Mouse (Mus musculus) limb, embryonic 15.5 days (tissue): ENCODE measurements around the gene Kif27. TPM values are rescaled to one million over a fixed set of nuclear protein-coding genes. Genes with fewer than 3 reads are reported as not detected.
"Not testable (repeated sequence)": the region's sequence is repeated elsewhere in the genome, so short reads cannot be mapped to it uniquely, and the experiment has no call there.

Source experiments
- ATAC-seq: fragments of 200-750 bp; cut with Nextera tagmentation; 2 replicates; pipeline ENCODE4 v1.8.0; 2017; ENCODE audit warnings: low read depth, moderate TSS enrichment; ENCODE audit not compliant: insufficient number of reproducible peaks, low FRiP score, low TSS enrichment
- H3K27ac ChIP-seq: fragments of 300-500 bp; sonication (generic); 2 replicates; pipeline ENCODE4 v1.5.1; 2015; ENCODE audit warnings: moderate library complexity, mild to moderate bottlenecking, inconsistent platforms
- H3K27me3 ChIP-seq: fragments of 300-500 bp; sonication (generic); 2 replicates; pipeline ENCODE4 v1.6.1; 2015; ENCODE audit warnings: inconsistent platforms
- H3K36me3 ChIP-seq: fragments of 300-500 bp; sonication (generic); 2 replicates; pipeline ENCODE4 v1.6.1; 2015; ENCODE audit warnings: inconsistent platforms
- H3K4me1 ChIP-seq: fragments of 300-500 bp; sonication (generic); 2 replicates; pipeline ENCODE4 v1.6.1; 2015; ENCODE audit warnings: inconsistent platforms
- H3K4me2 ChIP-seq: fragments of 300-500 bp; sonication (generic); 2 replicates; pipeline ENCODE4 v1.6.1; 2015; ENCODE audit warnings: mild to moderate bottlenecking, inconsistent platforms
- H3K4me3 ChIP-seq: fragments of 300-500 bp; sonication (generic); 2 replicates; pipeline ENCODE4 v1.5.1; 2015; ENCODE audit warnings: mild to moderate bottlenecking, inconsistent platforms
- H3K9ac ChIP-seq: fragments of 300-500 bp; sonication (generic); 2 replicates; pipeline ENCODE4 v1.6.1; 2015; ENCODE audit warnings: inconsistent platforms
- H3K9me3 ChIP-seq: fragments of 300-500 bp; sonication (generic); 2 replicates; pipeline ENCODE4 v1.6.1; 2016; ENCODE audit warnings: inconsistent platforms
- WGBS: fragments of 180-500 bp; shearing (Covaris S2); methylation state at CpG from one replicate; pipeline ENCODE4 v1.1.7; 2015; 5-methylcytosine and 5-hydroxymethylcytosine counted together
- polyA plus RNA-seq: library from polyadenylated mRNA; unstranded; fragments of >200 nt; fragmentation: Nextera tagmentation; extraction: Ambion mirVana; gene quantifications from 2 replicates; pipeline ENCODE4 v1.2.1, GENCODE M21; 2015

Kif27 gene
- polyA plus RNA-seq, result 0.43 and 0.45 TPM in 2 replicates

DNA sequence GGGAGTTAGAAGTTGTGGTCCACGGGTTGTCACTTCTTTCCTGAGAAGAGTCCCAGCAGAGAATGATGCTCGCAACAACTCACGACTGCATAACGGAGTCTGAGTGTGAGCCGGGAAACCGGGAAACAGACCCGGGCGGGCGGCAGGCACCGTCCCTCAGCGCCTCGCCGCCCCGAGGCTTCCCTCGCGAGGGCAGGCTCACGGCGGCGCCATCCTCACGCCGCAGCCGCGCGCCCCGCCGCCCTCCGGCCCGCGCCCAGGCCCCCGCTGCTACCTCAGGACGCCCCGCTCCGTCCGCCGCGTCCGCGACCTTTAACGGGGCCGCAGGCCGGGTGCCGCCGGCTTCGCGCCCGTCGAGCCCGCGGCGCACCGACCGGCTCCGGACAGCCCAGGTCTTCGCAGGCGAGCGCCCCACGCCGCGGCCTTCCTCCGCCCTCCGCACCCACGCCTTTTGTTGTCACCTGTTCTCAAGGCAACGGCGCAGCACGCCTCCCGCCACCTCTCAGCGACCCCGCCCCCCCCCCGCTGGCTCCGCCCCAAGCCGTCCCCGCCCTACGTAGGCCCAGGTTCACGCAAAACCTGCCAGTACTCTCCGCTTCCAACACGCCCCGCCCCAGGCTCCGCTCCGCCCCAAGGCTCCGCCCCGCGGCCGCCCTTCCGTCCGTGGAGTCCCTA, at the start of gene Kif27:
TSS of gene Kif27 (minus strand) at position 494 of the 675 bp plus-strand sequence.
- no peaks in the 10 kb centered on the region for H3K27me3 ChIP-seq
- peak within 1 kb of the TSS; percentile 61 for H3K9ac ChIP-seq
- H3K36me3 ChIP-seq, result no peaks in the 10 kb centered on the region
- H3K4me3 ChIP-seq, result peak within 1 kb of the TSS; percentile 61
- ATAC-seq, result peak; percentile 94
- H3K27ac ChIP-seq, result peak within 1 kb of the TSS; percentile 66
- 0 out of 2 replicates have a peak, but pooled peaks cover 5% of the 10 kb centered on the region for H3K4me1 ChIP-seq
- 2% methylated on average over 71 of the region's 85 CpGs for WGBS
- H3K9me3 ChIP-seq, result no peaks in the 10 kb centered on the region
- H3K4me2 ChIP-seq, result peak within 1 kb of the TSS; percentile 98

DNA sequence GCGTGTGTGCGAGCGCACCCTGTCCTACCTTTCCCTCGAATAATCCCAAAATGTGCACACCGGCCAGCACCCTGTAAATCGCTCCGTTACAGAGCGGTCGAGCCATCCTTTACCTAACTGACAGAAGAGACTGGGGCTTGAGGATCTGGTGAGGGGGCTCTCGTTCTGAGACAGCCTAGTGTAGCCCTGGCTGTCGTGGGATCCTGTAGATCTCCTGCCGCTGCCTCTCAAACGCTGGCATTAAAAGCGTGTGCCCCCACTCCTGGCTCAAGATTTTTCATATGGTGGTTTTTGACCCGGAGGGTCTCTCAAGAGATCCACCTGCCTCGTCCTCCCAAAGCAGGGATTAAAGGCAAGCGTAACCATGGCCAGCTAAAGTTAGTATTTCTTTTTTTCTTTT, 44.3 kb upstream of the Kif27 start, which contains the start of gene Hnrnpk:
TSS of gene Hnrnpk (minus strand) at position 101 of the 400 bp plus-strand sequence.
- Histone ChIP-seq H3K4me2 (peak within 1 kb of the TSS; percentile 48), H3K27ac (peak within 1 kb of the TSS; percentile 99), H3K9ac (peak within 1 kb of the TSS; percentile 99), H3K4me3 (peak within 1 kb of the TSS; percentile 86)
- not testable (repeated sequence) for H3K9me3 ChIP-seq, ATAC-seq, H3K4me1 ChIP-seq, H3K27me3 ChIP-seq, H3K36me3 ChIP-seq
- 7% methylated on average over 17 of the region's 17 CpGs for WGBS

DNA sequence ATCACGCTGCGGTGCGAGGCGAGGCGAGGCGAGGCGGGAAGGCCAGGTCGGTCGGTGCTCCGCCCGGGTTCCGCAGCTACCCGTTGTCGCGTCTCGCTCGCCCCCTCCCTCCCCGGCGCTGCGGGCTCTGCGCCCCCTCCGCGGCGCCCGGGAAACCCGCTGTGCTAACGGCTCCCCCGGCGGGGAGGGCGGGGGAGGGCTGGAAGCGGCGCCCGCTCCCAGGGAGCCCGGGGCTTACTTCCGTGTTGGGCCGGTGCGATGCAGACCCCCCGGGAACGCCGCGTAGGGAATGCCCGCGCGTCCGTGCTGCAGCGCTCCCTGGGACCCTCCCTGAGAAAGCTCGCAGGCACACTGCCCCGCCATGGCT, 43.8 kb upstream of the Kif27 start:
- H3K27me3 ChIP-seq, result no peaks in the 10 kb centered on the region
- peaks cover 3% of the 10 kb centered on the region; the same call in 1 of the 2 replicates for H3K4me1 ChIP-seq
- H3K9me3 ChIP-seq, result no peaks in the 10 kb centered on the region
- under 1% methylated on average over 37 of the region's 48 CpGs for WGBS
- H3K4me2 ChIP-seq, result peak overlapping the region; percentile 48
- peak overlapping the region; percentile 99 for H3K27ac ChIP-seq
- peak overlapping the region; percentile 86 for H3K4me3 ChIP-seq
- no peak; the same call in 1 of the 2 replicates for ATAC-seq
- peak overlapping the region; percentile 99 for H3K9ac ChIP-seq
- H3K36me3 ChIP-seq, result peaks cover 4% of the 10 kb centered on the region; the same call in 1 of the 2 replicates

DNA sequence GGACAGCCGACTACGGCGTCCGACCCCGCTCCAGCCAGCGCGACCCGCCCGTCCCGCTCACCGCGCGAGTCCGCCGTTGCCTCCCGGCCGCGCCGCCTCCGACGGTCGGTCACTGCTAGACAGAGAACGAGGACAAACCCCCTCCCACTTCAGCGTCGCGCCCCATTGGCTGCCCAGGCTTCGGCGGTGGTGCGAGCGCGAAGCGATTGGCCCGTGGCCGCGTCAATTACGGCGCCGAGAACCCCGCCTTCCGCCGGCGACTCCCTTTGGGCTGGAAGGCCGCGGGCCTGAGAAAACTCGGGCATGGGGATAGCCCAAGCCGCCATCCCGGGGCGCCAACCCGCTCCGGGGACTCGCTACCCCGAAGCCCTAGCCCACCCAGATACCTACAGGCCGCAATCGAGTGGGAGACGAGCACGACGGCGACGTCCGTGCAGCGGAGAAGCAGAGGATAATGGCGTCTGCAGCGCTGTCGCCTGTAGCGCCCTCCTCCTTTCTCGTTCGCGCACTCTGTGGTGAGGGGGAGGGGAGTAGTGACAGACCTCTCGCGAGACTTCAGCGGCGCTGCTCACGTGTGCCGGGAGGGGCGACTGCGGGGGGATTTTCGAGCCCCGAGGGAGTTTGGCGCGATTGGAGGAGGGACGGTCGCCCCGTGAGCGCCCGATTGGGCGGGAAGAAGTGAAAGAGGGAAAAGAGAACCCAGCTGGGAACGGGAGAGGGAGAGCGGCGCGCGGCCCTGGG, 43.3 kb upstream of the Kif27 start, which contains the start of gene Rmi1:
TSS of gene Rmi1 (plus strand) at position 246 of the 741 bp plus-strand sequence.
- Histone ChIP-seq H3K27me3 (no peaks in the 10 kb centered on the region), H3K4me3 (peak within 1 kb of the TSS; percentile 86), H3K27ac (peak within 1 kb of the TSS; percentile 99), H3K4me1 (peaks cover 5% of the 10 kb centered on the region; the same call in 1 of the 2 replicates), H3K36me3 (peaks cover 9% of the 10 kb centered on the region; the same call in 1 of the 2 replicates), H3K4me2 (peak within 1 kb of the TSS; percentile 54), H3K9me3 (no peaks in the 10 kb centered on the region), H3K9ac (peak within 1 kb of the TSS; percentile 99)
- under 1% methylated on average over 89 of the region's 91 CpGs for WGBS
- ATAC-seq, result peak; percentile 96

GRCm38 (mm10) chr13:58401135-58402002, 42.4 kb upstream of the Kif27 start:
- WGBS, result under 1% methylated on average over 80 of the region's 100 CpGs
- peak; percentile 42 for ATAC-seq
- peak overlapping the region; percentile 99 for H3K27ac ChIP-seq

DNA sequence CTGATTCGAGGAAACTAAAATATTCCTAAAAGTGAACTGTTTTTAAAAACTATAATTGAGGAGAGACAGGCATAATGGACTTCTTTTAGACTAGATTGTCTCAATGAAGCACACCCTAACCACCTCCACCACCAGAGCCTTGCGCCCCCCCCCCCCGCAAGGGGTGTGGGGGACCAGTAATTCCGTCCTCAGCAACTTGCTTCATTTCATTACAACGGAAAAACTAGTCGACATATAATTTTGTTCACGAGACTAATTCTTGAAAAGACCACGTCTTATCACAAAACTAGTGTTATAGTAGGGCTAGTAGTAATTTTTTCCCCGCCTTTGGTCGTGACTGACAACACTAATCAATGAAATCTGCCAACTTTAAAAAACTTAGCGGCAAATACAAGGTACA, 41.7 kb upstream of the Kif27 start:
- H3K9ac ChIP-seq, result peak overlapping the region; percentile 99
- peak overlapping the region; percentile 86 for H3K4me3 ChIP-seq
- no peaks in the 10 kb centered on the region for H3K9me3 ChIP-seq
- H3K4me2 ChIP-seq, result peak overlapping the region; percentile 54
- no peak for ATAC-seq
- H3K27ac ChIP-seq, result peak overlapping the region; percentile 99; the same call in 1 of the 2 replicates
- peaks cover 21% of the 10 kb centered on the region for H3K36me3 ChIP-seq
- peaks cover 5% of the 10 kb centered on the region; the same call in 1 of the 2 replicates for H3K4me1 ChIP-seq
- WGBS, result under 1% methylated on average over 11 of the region's 11 CpGs
- H3K27me3 ChIP-seq, result no peaks in the 10 kb centered on the region

More at GRCm38 (mm10) chr13:58401135-58402002, 42.4 kb upstream of the Kif27 start:
- Histone ChIP-seq H3K4me3 (peak overlapping the region; percentile 86), H3K4me2 (peak overlapping the region; percentile 54), H3K4me1 (peaks cover 5% of the 10 kb centered on the region; the same call in 1 of the 2 replicates), H3K36me3 (peaks cover 13% of the 10 kb centered on the region; the same call in 1 of the 2 replicates), H3K9me3 (no peaks in the 10 kb centered on the region), H3K9ac (peak overlapping the region; percentile 99), H3K27me3 (no peaks in the 10 kb centered on the region)

- no peak overlapping the region for H3K9ac ChIP-seq
- no peaks in the 10 kb centered on the region for H3K9me3 ChIP-seq
- peaks cover 5% of the 10 kb centered on the region; the same call in 1 of the 2 replicates for H3K4me1 ChIP-seq
- 87% methylated on average over 13 of the region's 13 CpGs for WGBS
- H3K27ac ChIP-seq, result no peak overlapping the region
- no peak for ATAC-seq
- H3K27me3 ChIP-seq, result no peaks in the 10 kb centered on the region
- no peak overlapping the region for H3K4me3 ChIP-seq
- H3K36me3 ChIP-seq, result peaks cover 45% of the 10 kb centered on the region
- no peak overlapping the region for H3K4me2 ChIP-seq
Observed at GRCm38 (mm10) chr13:58397651-58398050, 38.7 kb upstream of the Kif27 start.

DNA sequence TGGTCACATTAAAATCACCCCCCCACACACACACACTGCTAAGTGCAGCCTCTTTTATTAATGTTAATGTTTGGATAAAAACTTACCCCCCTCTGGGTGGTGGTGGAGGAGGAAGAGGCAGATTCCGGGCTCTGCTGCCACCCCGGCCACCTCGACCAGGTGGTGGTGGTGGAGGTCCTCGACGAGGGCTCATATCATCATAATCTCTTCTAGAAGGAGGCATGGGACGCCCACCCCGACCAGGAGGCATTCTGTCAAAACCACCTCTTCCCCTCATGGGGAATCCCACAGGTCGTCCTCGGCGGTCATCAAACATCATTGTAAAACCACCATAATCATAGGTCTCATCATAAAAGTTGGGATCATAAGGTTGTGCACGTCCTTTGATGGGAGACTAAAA, 35.5 kb upstream of the Kif27 start:
- H3K9me3 ChIP-seq, H3K27me3 ChIP-seq, H3K27ac ChIP-seq, H3K4me2 ChIP-seq, H3K4me1 ChIP-seq, H3K4me3 ChIP-seq, ATAC-seq, H3K9ac ChIP-seq: not testable (repeated sequence)
- WGBS, result 79% methylated on average over 11 of the region's 11 CpGs
- H3K36me3 ChIP-seq, result peaks cover 62% of the 10 kb centered on the region

DNA sequence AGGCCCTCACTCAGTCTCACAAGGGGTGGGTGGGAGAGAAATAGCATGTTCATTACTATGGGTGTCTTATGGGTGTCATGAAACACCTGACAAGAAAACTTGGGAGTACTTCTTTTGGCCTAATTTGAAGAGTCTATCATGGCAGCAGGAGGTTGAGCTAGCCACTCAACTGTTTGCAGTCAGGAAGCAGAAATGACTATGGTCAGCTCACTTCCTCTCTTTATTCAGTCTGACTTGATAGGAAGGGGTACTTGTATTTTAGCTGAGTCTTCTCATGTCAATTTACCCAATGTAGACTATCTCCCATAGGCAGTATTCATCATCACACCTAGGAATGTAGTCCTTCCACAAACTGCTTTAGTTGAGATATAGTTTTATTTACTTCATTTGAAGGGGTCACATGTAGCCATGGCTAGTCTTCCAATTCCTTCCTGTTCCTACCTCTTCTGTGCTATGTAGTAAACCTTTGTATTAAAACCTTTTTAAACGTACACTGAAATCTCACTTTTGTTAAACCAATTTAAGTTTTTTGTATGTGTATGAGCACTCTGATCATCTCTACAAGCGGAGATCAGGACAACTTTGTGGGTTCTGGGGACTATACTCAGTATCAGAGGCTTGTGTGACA, 30.5 kb upstream of the Kif27 start:
- no peaks in the 10 kb centered on the region for H3K27me3 ChIP-seq
- H3K9me3 ChIP-seq, result no peaks in the 10 kb centered on the region
- no peak overlapping the region for H3K27ac ChIP-seq
- H3K36me3 ChIP-seq, result peaks cover 30% of the 10 kb centered on the region
- no peak; the same call in 1 of the 2 replicates for ATAC-seq
- 0 out of 2 replicates have a peak, but pooled peaks cover 4% of the 10 kb centered on the region for H3K4me1 ChIP-seq
- H3K4me3 ChIP-seq, result no peak overlapping the region
- no peak overlapping the region for H3K4me2 ChIP-seq
- no peak overlapping the region for H3K9ac ChIP-seq
- 74% methylated on average over 2 of the region's 2 CpGs for WGBS

DNA sequence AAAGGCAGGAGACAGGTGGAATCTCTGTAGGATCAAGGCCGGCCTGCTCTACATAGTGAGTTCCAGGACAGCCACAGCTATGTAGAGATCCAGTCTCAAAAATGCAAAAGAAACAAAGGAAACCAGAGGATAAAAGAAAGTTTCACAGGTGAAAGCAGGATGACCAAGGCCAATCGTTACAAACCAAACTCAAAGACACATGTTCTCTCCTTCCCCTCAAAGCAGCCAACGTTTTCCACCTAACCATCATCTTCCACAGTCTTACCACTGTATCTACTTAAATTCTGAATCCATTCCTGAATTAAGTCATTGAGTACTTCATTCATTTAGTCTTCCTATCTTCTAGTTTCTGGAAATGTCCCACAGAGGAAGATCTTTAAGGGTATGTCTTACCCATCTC, 29.5 kb upstream of the Kif27 start:
- Histone ChIP-seq H3K4me3 (no peak overlapping the region), H3K9me3 (no peaks in the 10 kb centered on the region), H3K4me1 (peaks cover 11% of the 10 kb centered on the region; the same call in 1 of the 2 replicates), H3K4me2 (no peak overlapping the region), H3K27me3 (no peaks in the 10 kb centered on the region), H3K27ac (no peak overlapping the region), H3K9ac (no peak overlapping the region), H3K36me3 (peaks cover 23% of the 10 kb centered on the region)
- ATAC-seq, result no peak
- WGBS, result 40% methylated on average over 3 of the region's 3 CpGs

DNA sequence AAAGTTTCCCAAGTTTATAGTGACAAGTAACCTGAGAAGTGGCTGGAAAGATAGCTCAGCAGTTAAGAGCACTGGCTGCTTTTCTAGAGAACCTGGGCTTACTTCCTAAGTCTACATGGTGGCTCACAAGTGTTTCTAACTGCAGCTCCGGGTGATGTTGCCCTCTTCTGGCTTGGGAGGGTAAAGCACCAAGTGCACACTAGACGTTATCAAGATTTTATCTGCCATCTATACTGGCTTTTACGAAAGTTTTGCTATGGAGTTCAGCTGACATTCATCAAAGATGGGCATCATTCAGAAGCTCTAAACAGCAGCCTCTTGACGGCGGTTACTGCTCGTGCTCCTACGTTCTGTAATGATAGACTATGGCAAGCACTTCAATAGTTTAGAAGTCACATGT, 29.0 kb upstream of the Kif27 start:
- no peaks in the 10 kb centered on the region for H3K9me3 ChIP-seq
- H3K4me1 ChIP-seq, result peaks cover 11% of the 10 kb centered on the region; the same call in 1 of the 2 replicates
- H3K27me3 ChIP-seq, result no peaks in the 10 kb centered on the region
- no peak overlapping the region for H3K4me2 ChIP-seq
- H3K36me3 ChIP-seq, result peaks cover 20% of the 10 kb centered on the region
- H3K9ac ChIP-seq, result no peak overlapping the region
- H3K4me3 ChIP-seq, result no peak overlapping the region
- ATAC-seq, result no peak
- 8% methylated on average over 7 of the region's 7 CpGs for WGBS
- no peak overlapping the region for H3K27ac ChIP-seq
